ENCODE assay signal across 8 mouse cellular contexts in the genomic region with DNA sequence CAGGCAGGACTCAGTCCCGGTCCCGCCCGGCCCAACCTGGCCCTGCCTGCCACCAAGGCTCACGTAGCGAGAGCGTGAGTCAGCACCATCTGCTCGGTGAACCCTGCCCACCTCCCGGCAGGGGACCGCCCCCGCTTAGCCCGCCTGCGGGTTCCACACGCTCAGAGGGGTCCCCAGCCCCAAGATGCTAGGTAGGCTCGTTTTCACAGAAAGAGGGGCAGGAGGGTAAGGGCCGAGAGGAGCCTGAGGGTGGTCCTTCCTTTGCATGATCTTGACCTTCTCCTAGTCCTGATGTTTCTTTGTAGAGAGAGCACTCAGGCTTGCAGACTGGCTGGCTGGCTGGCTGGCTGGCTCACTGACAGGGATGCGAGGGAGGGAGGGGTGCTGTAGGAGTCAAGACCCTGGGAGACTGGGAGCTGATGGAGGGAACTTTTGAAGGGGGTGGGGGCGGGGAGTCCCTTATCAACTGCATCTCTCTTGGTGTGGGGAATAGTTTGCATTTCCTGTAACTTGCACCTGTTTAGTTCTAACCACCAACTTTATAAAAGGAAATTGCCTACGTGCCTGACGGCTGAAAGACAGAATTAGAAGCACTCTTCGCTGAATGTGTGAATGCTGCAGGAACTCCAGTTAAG.
DNase-seq lines count a peak whose midpoint lies in the region; ATAC-seq lines count a peak whose summit lies in the region.

No protein-coding gene starts in this region.

- ATAC-seq in CD4-positive, CD25-positive, alpha-beta regulatory T cell, adult 4 months: peak; percentile 77
- peak; percentile 76 for ATAC-seq in heart, embryonic 15.5 days (replicated peaks; ENCODE audit: insufficient number of reproducible peaks, insufficient read depth, low FRiP score, low read depth)
- ATAC-seq in neural tube, embryonic 13.5 days (ENCODE audit: low read depth): peak; percentile 84

- WGBS in forebrain, embryonic 10.5 days: 0% methylated on average over 20 of the region's 20 CpGs
- under 1% methylated on average over 20 of the region's 20 CpGs for WGBS in heart, embryonic 15.5 days
- under 1% methylated on average over 20 of the region's 20 CpGs for WGBS in neural tube, embryonic 13.5 days

- peak overlapping the region; percentile 60 for H3K9ac ChIP-seq in heart, embryonic 15.5 days
- H3K9ac ChIP-seq in neural tube, embryonic 13.5 days: peak overlapping the region; percentile 64

- no peaks in the 10 kb centered on the region for H3K36me3 ChIP-seq in forebrain, embryonic 10.5 days (replicated peaks)
- H3K36me3 ChIP-seq in heart, embryonic 15.5 days: no peaks in the 10 kb centered on the region
- H3K36me3 ChIP-seq in neural tube, embryonic 13.5 days: no peaks in the 10 kb centered on the region

- DNase-seq in brain, adult 2 months (ENCODE audit: low read depth, low spot score): peak; percentile 84
- DNase-seq in forebrain, embryonic 10.5 days (ENCODE audit: extremely low spot score, low spot score): peak; percentile 68
- DNase-seq in kidney, postnatal 10 days: peak; percentile 85
- DNase-seq in lung, adult 18-20 months: peak; percentile 45 to 49
- peak; percentile 77 to 81 for DNase-seq in thymus, adult 18-20 months

- peak overlapping the region; percentile 84 for H3K27ac ChIP-seq in forebrain, embryonic 10.5 days
- peak overlapping the region; percentile 93 for H3K27ac ChIP-seq in heart, embryonic 15.5 days
- H3K27ac ChIP-seq in neural tube, embryonic 13.5 days (replicated peaks): no peak overlapping the region

- H3K4me2 ChIP-seq in heart, embryonic 15.5 days: peak overlapping the region; percentile 76
- H3K4me2 ChIP-seq in neural tube, embryonic 13.5 days: peak overlapping the region; percentile 72

- no peaks in the 10 kb centered on the region for H3K9me3 ChIP-seq in forebrain, embryonic 10.5 days
- H3K9me3 ChIP-seq in heart, embryonic 15.5 days (replicated peaks): no peaks in the 10 kb centered on the region
- no peaks in the 10 kb centered on the region for H3K9me3 ChIP-seq in neural tube, embryonic 13.5 days

- H3K4me1 ChIP-seq in forebrain, embryonic 10.5 days: peaks cover 39% of the 10 kb centered on the region
- H3K4me1 ChIP-seq in heart, embryonic 15.5 days (replicated peaks): peaks cover 30% of the 10 kb centered on the region
- H3K4me1 ChIP-seq in neural tube, embryonic 13.5 days (replicated peaks): peaks cover 21% of the 10 kb centered on the region

- peaks cover 72% of the 10 kb centered on the region for H3K27me3 ChIP-seq in forebrain, embryonic 10.5 days (ENCODE audit: poor library complexity, severe bottlenecking)
- H3K27me3 ChIP-seq in heart, embryonic 15.5 days: no peaks in the 10 kb centered on the region
- peaks cover 28% of the 10 kb centered on the region for H3K27me3 ChIP-seq in neural tube, embryonic 13.5 days

- H3K4me3 ChIP-seq in forebrain, embryonic 10.5 days: peak overlapping the region; percentile 55
- peak overlapping the region; percentile 52 for H3K4me3 ChIP-seq in heart, embryonic 15.5 days
- H3K4me3 ChIP-seq in neural tube, embryonic 13.5 days: peak overlapping the region; percentile 28
